Comparison of ENCODE assay signal across 21 mouse cellular contexts in genomic region chr14:98832401-98832800, GRCm38 (mm10).
DNase-seq lines count a peak whose midpoint lies in the region; ATAC-seq lines count a peak whose summit lies in the region.
"Had no signal": no experiment of that assay in that cellular context is flagged by ENCODE, and none has a peak within 500 bp of the region (broad histone marks: within the 10 kb centered on the region; RNA-seq: fewer than 3 reads in every experiment).

No protein-coding gene starts in this region.

- 44% methylated on average over 7 of the region's 7 CpGs for WGBS in hindbrain, embryonic 11.5 days
- WGBS in hindbrain, embryonic 14.5 days, result 22% methylated on average over 7 of the region's 7 CpGs
- 24% methylated on average over 7 of the region's 7 CpGs for WGBS in limb, embryonic 12.5 days
- 43% methylated on average over 7 of the region's 7 CpGs for WGBS in limb, embryonic 10.5 days

- peak; percentile 17 to 40 for DNase-seq in cerebellum, postnatal 10 days
- no peak for DNase-seq in cerebellum, adult 11-12 months
- DNase-seq in hindbrain, embryonic 11.5 days (ENCODE audit: low spot score), result peak; percentile 21
- no peak for DNase-seq in hindbrain, embryonic 14.5 days (ENCODE audit: low spot score)
- DNase-seq in limb, embryonic 10.5 days (ENCODE audit: low spot score), result no peak
- peak; percentile 59 for DNase-seq in retina, embryonic 14.5 days (ENCODE audit: low spot score)
- DNase-seq in ovary, postnatal 10 days (ENCODE audit: low spot score), result no peak
- DNase-seq: adrenal gland, postnatal 14 days; cerebellum, adult 9-10 months; gastrocnemius, postnatal 36 days; heart, adult 2 months; layer of hippocampus, postnatal 36 days; thymus, postnatal 14 days had no signal

- no peak overlapping the region for H3K27ac ChIP-seq in hindbrain, embryonic 11.5 days (ENCODE audit: low read depth, low read length)
- H3K27ac ChIP-seq in hindbrain, embryonic 14.5 days, result no peak overlapping the region
- H3K27ac ChIP-seq in limb, embryonic 12.5 days, result no peak overlapping the region
- H3K27ac ChIP-seq in limb, embryonic 10.5 days, result no peak overlapping the region
- H3K27ac ChIP-seq: embryonic facial prominence, embryonic 13.5 days; forebrain, embryonic 15.5 days; heart, adult 2 months; hindbrain, embryonic 15.5 days; kidney, postnatal 0 days; macrophage had no signal

- no peaks in the 10 kb centered on the region for H3K4me1 ChIP-seq in hindbrain, embryonic 11.5 days (replicated peaks; ENCODE audit: control insufficient read depth, insufficient read depth, low read length)
- H3K4me1 ChIP-seq in hindbrain, embryonic 14.5 days (replicated peaks; ENCODE audit: control insufficient read depth, insufficient read depth, low read length), result peaks cover 5% of the 10 kb centered on the region
- H3K4me1 ChIP-seq in limb, embryonic 12.5 days (replicated peaks), result peaks cover 14% of the 10 kb centered on the region
- peaks cover 43% of the 10 kb centered on the region for H3K4me1 ChIP-seq in limb, embryonic 10.5 days
- H3K4me1 ChIP-seq: embryonic facial prominence, embryonic 13.5 days had no signal

- H3K4me3 ChIP-seq in hindbrain, embryonic 11.5 days (ENCODE audit: low read depth, low read length), result no peak overlapping the region
- no peak overlapping the region for H3K4me3 ChIP-seq in hindbrain, embryonic 14.5 days (replicated peaks; ENCODE audit: low read length)
- no peak overlapping the region for H3K4me3 ChIP-seq in limb, embryonic 12.5 days (replicated peaks)
- H3K4me3 ChIP-seq in limb, embryonic 10.5 days, result no peak overlapping the region
- H3K4me3 ChIP-seq: embryonic facial prominence, embryonic 13.5 days; erythroblast, embryonic 14.5 days; forebrain, embryonic 15.5 days; heart, adult 2 months; hindbrain, embryonic 15.5 days had no signal

- no peak for ATAC-seq in hindbrain, embryonic 11.5 days (ENCODE audit: low FRiP score)
- ATAC-seq in hindbrain, embryonic 14.5 days (ENCODE audit: low FRiP score), result no peak
- no peak for ATAC-seq in limb, embryonic 12.5 days (ENCODE audit: insufficient number of reproducible peaks, insufficient read depth, low FRiP score, low TSS enrichment, low read depth)
- ATAC-seq: forebrain, embryonic 15.5 days; intestine, embryonic 16.5 days had no signal

- no peaks in the 10 kb centered on the region for H3K27me3 ChIP-seq in hindbrain, embryonic 11.5 days (ENCODE audit: control insufficient read depth, insufficient read depth, low read length)
- no peaks in the 10 kb centered on the region for H3K27me3 ChIP-seq in hindbrain, embryonic 14.5 days (ENCODE audit: control insufficient read depth, insufficient read depth, low read length)
- H3K27me3 ChIP-seq in limb, embryonic 12.5 days, result no peaks in the 10 kb centered on the region; the same call in 1 of the 2 replicates
- no peaks in the 10 kb centered on the region for H3K27me3 ChIP-seq in limb, embryonic 10.5 days (ENCODE audit: low read depth, poor library complexity, severe bottlenecking)
- H3K27me3 ChIP-seq: embryonic facial prominence, embryonic 13.5 days; hindbrain, embryonic 15.5 days had no signal

- no peaks in the 10 kb centered on the region for H3K36me3 ChIP-seq in hindbrain, embryonic 11.5 days (ENCODE audit: control insufficient read depth, insufficient read depth, low read length)
- H3K36me3 ChIP-seq in hindbrain, embryonic 14.5 days (replicated peaks; ENCODE audit: control insufficient read depth, insufficient read depth), result no peaks in the 10 kb centered on the region
- H3K36me3 ChIP-seq in limb, embryonic 12.5 days, result no peaks in the 10 kb centered on the region
- no peaks in the 10 kb centered on the region for H3K36me3 ChIP-seq in limb, embryonic 10.5 days
- H3K36me3 ChIP-seq: embryonic facial prominence, embryonic 13.5 days; forebrain, embryonic 15.5 days; hindbrain, embryonic 15.5 days had no signal

- no peak overlapping the region for H3K9ac ChIP-seq in hindbrain, embryonic 11.5 days (ENCODE audit: low read depth, low read length)
- H3K9ac ChIP-seq in hindbrain, embryonic 14.5 days, result no peak overlapping the region
- no peak overlapping the region for H3K9ac ChIP-seq in limb, embryonic 12.5 days (replicated peaks)
- H3K9ac ChIP-seq: embryonic facial prominence, embryonic 13.5 days; forebrain, embryonic 15.5 days; hindbrain, embryonic 15.5 days had no signal

- H3K4me2 ChIP-seq in hindbrain, embryonic 11.5 days (replicated peaks; ENCODE audit: low read depth, low read length), result no peak overlapping the region
- no peak overlapping the region for H3K4me2 ChIP-seq in hindbrain, embryonic 14.5 days (replicated peaks)
- peak overlapping the region; percentile 23; the same call in 1 of the 2 replicates for H3K4me2 ChIP-seq in limb, embryonic 12.5 days
- H3K4me2 ChIP-seq: embryonic facial prominence, embryonic 13.5 days; forebrain, embryonic 15.5 days had no signal

- no peaks in the 10 kb centered on the region for H3K9me3 ChIP-seq in hindbrain, embryonic 11.5 days (ENCODE audit: control insufficient read depth, low read length)
- no peaks in the 10 kb centered on the region for H3K9me3 ChIP-seq in hindbrain, embryonic 14.5 days (ENCODE audit: control insufficient read depth, low read length)
- no peaks in the 10 kb centered on the region for H3K9me3 ChIP-seq in limb, embryonic 12.5 days
- H3K9me3 ChIP-seq in limb, embryonic 10.5 days (replicated peaks), result no peaks in the 10 kb centered on the region
- H3K9me3 ChIP-seq: embryonic facial prominence, embryonic 13.5 days; forebrain, embryonic 15.5 days; hindbrain, embryonic 15.5 days had no signal

Comparison
In these comparisons a context has a peak if more than half of its experiments do, and no peak if none do; other contexts are left out.
1. DNase-seq: peak in cerebellum, postnatal 10 days (2 of 2), hindbrain, embryonic 11.5 days (single experiment) and retina, embryonic 14.5 days (single experiment); none in cerebellum, adult 11-12 months (single experiment), hindbrain, embryonic 14.5 days (single experiment), limb, embryonic 10.5 days (single experiment) and ovary, postnatal 10 days (single experiment).